Mouse (Mus musculus): ENCODE measurements around the gene Pdc. TPM values are rescaled to one million over a fixed set of nuclear protein-coding genes. Genes with fewer than 3 reads are reported as not detected.

The Pdc gene
- polyA plus RNA-seq (2017; shearing (Covaris generic)) = 1 to 10 TPM in 1 of 2 experiments, under 1 TPM in 1; 0.39 to 1.4 TPM

GRCm38 (mm10) chr1:150319205-150319604 lies at the start of gene Pdc:
Pdc (plus strand) TSS chr1:150319417.

Other genes starting within 250 kb of the Pdc start
- 1 to 10 TPM in 1 of 2 experiments, not detected in 1; 2.4 TPM for gene Ptgs2, start 219.4 kb upstream of the Pdc start, polyA plus RNA-seq (2017; shearing (Covaris generic))
- 100 to 1,000 TPM; 247 to 296 TPM for gene Tpr, start 73.4 kb downstream of the Pdc start, polyA plus RNA-seq (2017; shearing (Covaris generic))
- 10 to 100 TPM; 26.4 to 37.6 TPM for gene Odr4, start 73.7 kb downstream of the Pdc start, polyA plus RNA-seq (2017; shearing (Covaris generic))
- gene Prg4, start 146.7 kb downstream of the Pdc start, polyA plus RNA-seq (2017; shearing (Covaris generic)) = 10 to 100 TPM in 1 of 2 experiments, 1 to 10 TPM in 1; 4.0 to 12.4 TPM

Data from inflammation-experienced regulatory T-cells (primary cell).